Mouse (Mus musculus) midbrain, postnatal 0 days (tissue): ENCODE measurements around the gene Fabp2. TPM values are rescaled to one million over a fixed set of nuclear protein-coding genes. Genes with fewer than 3 reads are reported as not detected.

Experiments used
- ATAC-seq: fragments of 200-750 bp; cut with Nextera tagmentation; 2 replicates; pipeline ENCODE4 v1.8.0; 2017; ENCODE audit warnings: moderate number of reproducible peaks, mild to moderate bottlenecking, moderate TSS enrichment, moderate library complexity; ENCODE audit not compliant: low FRiP score
- DNase-seq: peaks from one replicate; pipeline ENCODE4 v3.0.0-alpha.2; 2015; ENCODE audit warnings: low spot score
- H3K27ac ChIP-seq: fragments of 300-500 bp; sonication (generic); 2 replicates; pipeline ENCODE4 v1.5.1; 2014; ENCODE audit warnings: low read depth, mild to moderate bottlenecking, low read length, mixed read lengths
- H3K27me3 ChIP-seq: fragments of 300-500 bp; sonication (generic); 2 replicates; pipeline ENCODE4 v1.6.1; 2014; ENCODE audit warnings: low read length, control low read depth, mixed read lengths; ENCODE audit not compliant: insufficient read depth
- H3K36me3 ChIP-seq: fragments of 300-500 bp; sonication (generic); 2 replicates; pipeline ENCODE4 v1.6.1; 2014; ENCODE audit warnings: low read length, control low read depth, mixed read lengths; ENCODE audit not compliant: insufficient read depth
- H3K4me1 ChIP-seq: fragments of 300-500 bp; sonication (generic); 2 replicates; pipeline ENCODE4 v1.6.1; 2014; ENCODE audit warnings: mild to moderate bottlenecking, control low read depth, antibody characterized with exemption, low read length, mixed read lengths; ENCODE audit not compliant: insufficient read depth
- H3K4me2 ChIP-seq: fragments of 300-500 bp; sonication (generic); 2 replicates; pipeline ENCODE4 v1.6.1; 2014; ENCODE audit warnings: low read depth, mild to moderate bottlenecking, low read length, mixed read lengths; ENCODE audit not compliant: poor library complexity, severe bottlenecking
- H3K4me3 ChIP-seq: fragments of 300-500 bp; sonication (generic); 2 replicates; pipeline ENCODE4 v1.5.1; 2014; ENCODE audit warnings: low read depth, mild to moderate bottlenecking, low read length, moderate library complexity
- H3K9ac ChIP-seq: fragments of 300-500 bp; sonication (generic); replicated peaks from 2 replicates; pipeline ENCODE4 v1.6.1; 2014; ENCODE audit warnings: mild to moderate bottlenecking, low read length, moderate library complexity, mixed read lengths; ENCODE audit not compliant: poor library complexity, severe bottlenecking
- H3K9me3 ChIP-seq: fragments of 300-500 bp; sonication (generic); 2 replicates; pipeline ENCODE4 v1.6.1; 2016; ENCODE audit warnings: low read length, control low read depth
- CTCF ChIP-seq: IDR thresholded peaks from 2 replicates; pipeline ENCODE4 v1.5.1; 2016; ENCODE audit warnings: antibody characterized with exemption, mild to moderate bottlenecking
- WGBS: fragments of 180-500 bp; shearing (Covaris S2); extraction: QIAGEN DNeasy Blood & Tissue Kit; methylation state at CpG from one replicate; pipeline ENCODE4 v1.1.7; 2014; 5-methylcytosine and 5-hydroxymethylcytosine counted together
- polyA plus RNA-seq: library from polyadenylated mRNA; unstranded; fragments of >200 nt; fragmentation: Nextera tagmentation; extraction: Ambion mirVana; gene quantifications from 2 replicates; pipeline ENCODE4 v1.2.1, GENCODE M21; 2015
- total RNA-seq: library from RNA; depleted of rRNA; stranded (reverse); fragments of >200 nt; gene quantifications from 2 replicates; pipeline ENCODE4 v1.2.3, GENCODE M21; 2014

The Fabp2 gene
- total and polyA plus RNA-seq, 2 experiments from 2014 or later, result not detected

GRCm38 (mm10) chr3:122888371-122888819 lies 6.5 kb upstream of the Fabp2 start:
- 89% methylated on average over 5 of the region's 5 CpGs for WGBS
- H3K4me2 ChIP-seq, result no peak overlapping the region
- no peak for DNase-seq

GRCm38 (mm10) chr3:122895189-122895731 lies 388 bp downstream of the Fabp2 start:
- no peak for DNase-seq
- no peak overlapping the region for H3K27ac ChIP-seq
- no peaks in the 10 kb centered on the region for H3K9me3 ChIP-seq
- no peak for ATAC-seq
- no peak for TF ChIP-seq CTCF
- no peak overlapping the region for H3K9ac ChIP-seq
- WGBS, result 88% methylated on average over 11 of the region's 11 CpGs
- no peaks in the 10 kb centered on the region for H3K27me3 ChIP-seq
- H3K4me3 ChIP-seq, result no peak overlapping the region
- H3K4me1 ChIP-seq, result no peaks in the 10 kb centered on the region
- H3K36me3 ChIP-seq, result no peaks in the 10 kb centered on the region
- no peak overlapping the region for H3K4me2 ChIP-seq

More at GRCm38 (mm10) chr3:122888371-122888819, 6.5 kb upstream of the Fabp2 start:
- no peaks in the 10 kb centered on the region for H3K27me3 ChIP-seq
- no peaks in the 10 kb centered on the region for H3K4me1 ChIP-seq
- no peak for TF ChIP-seq CTCF
- H3K9ac ChIP-seq, result no peak overlapping the region
- H3K27ac ChIP-seq, result no peak overlapping the region
- ATAC-seq, result no peak
- no peak overlapping the region for H3K4me3 ChIP-seq
- H3K36me3 ChIP-seq, result no peaks in the 10 kb centered on the region
- no peaks in the 10 kb centered on the region for H3K9me3 ChIP-seq

GRCm38 (mm10) chr3:122898254-122898653 lies 3.4 kb downstream of the Fabp2 start:
- no peak overlapping the region for H3K4me3 ChIP-seq
- no peak overlapping the region for H3K27ac ChIP-seq
- no peaks in the 10 kb centered on the region for H3K36me3 ChIP-seq
- H3K9ac ChIP-seq, result no peak overlapping the region
- H3K4me1 ChIP-seq, result no peaks in the 10 kb centered on the region
- no peaks in the 10 kb centered on the region for H3K9me3 ChIP-seq
- TF ChIP-seq CTCF, result no peak
- ATAC-seq, result no peak
- H3K4me2 ChIP-seq, result no peak overlapping the region
- WGBS, result 67% methylated on average over 6 of the region's 6 CpGs
- no peak for DNase-seq
- no peaks in the 10 kb centered on the region for H3K27me3 ChIP-seq

GRCm38 (mm10) chr3:122903746-122904433 lies 9.0 kb downstream of the Fabp2 start:
- Histone ChIP-seq H3K9me3 (no peaks in the 10 kb centered on the region), H3K4me3 (no peak overlapping the region), H3K27me3 (no peaks in the 10 kb centered on the region), H3K9ac (no peak overlapping the region), H3K36me3 (no peaks in the 10 kb centered on the region), H3K4me2 (no peak overlapping the region), H3K27ac (no peak overlapping the region), H3K4me1 (no peaks in the 10 kb centered on the region)
- ATAC-seq (peak; percentile 56), DNase-seq (peak; percentile 72)
- peak; percentile 89 for TF ChIP-seq CTCF
- 43% methylated on average over 12 of the region's 12 CpGs for WGBS

DNA sequence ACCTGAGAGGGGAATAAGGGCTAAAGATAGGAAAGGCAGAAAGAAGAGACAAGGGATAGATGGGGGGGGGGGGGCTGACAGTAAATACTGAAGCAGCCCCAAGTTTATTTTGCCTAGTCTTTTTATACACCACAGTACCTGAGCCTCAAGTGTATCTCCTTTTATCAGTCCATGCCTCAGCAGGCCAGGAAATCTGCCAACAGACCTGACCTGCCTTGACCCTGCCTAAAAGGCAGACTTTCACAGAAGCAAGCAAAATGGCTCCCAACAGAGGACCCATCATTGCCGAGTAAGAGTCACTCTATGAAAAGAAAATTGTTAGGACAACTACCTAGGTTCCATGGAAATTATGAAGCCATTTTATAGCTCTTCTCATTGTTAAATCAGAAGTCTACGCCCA lies 13.0 kb downstream of the Fabp2 start:
- WGBS, result 88% methylated on average over 2 of the region's 2 CpGs

DNA sequence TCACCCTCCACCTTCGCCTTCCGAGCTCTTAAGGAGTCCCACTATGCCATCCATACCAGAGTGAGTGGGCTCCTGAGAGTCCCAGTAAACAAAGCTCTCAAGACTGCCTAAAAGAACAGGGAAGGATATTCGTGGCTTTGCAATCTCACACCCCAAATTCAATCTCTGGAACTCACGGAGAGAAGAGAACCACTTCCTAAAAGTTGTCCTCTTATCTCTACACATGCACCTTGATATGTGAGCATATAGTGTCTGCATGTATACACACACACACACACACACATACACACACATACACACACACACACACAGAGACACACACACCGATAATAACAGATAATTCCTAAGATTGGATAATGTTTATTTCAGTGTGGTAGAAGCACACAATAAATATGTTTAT lies 20.6 kb downstream of the Fabp2 start:
- DNase-seq, result no peak
- H3K4me1 ChIP-seq, result no peaks in the 10 kb centered on the region
- no peaks in the 10 kb centered on the region for H3K36me3 ChIP-seq
- H3K4me3 ChIP-seq, result no peak overlapping the region
- no peaks in the 10 kb centered on the region for H3K9me3 ChIP-seq
- no peak for TF ChIP-seq CTCF
- no peaks in the 10 kb centered on the region for H3K27me3 ChIP-seq
- WGBS, result 81% methylated on average over 5 of the region's 5 CpGs
- H3K9ac ChIP-seq, result no peak overlapping the region
- no peak overlapping the region for H3K27ac ChIP-seq
- H3K4me2 ChIP-seq, result no peak overlapping the region
- ATAC-seq, result no peak

More for the DNA sequence above, 13.0 kb downstream of the Fabp2 start:
- no peak overlapping the region for H3K9ac ChIP-seq
- H3K4me3 ChIP-seq, result no peak overlapping the region
- no peak overlapping the region for H3K27ac ChIP-seq
- no peaks in the 10 kb centered on the region for H3K27me3 ChIP-seq
- H3K36me3 ChIP-seq, result no peaks in the 10 kb centered on the region
- no peaks in the 10 kb centered on the region for H3K4me1 ChIP-seq
- no peak for DNase-seq
- no peaks in the 10 kb centered on the region for H3K9me3 ChIP-seq
- TF ChIP-seq CTCF, result no peak
- H3K4me2 ChIP-seq, result no peak overlapping the region
- ATAC-seq, result no peak
